Mouse (Mus musculus): ENCODE measurements at regions not wholly inside any gene's neighbourhood (a gene's known extent, or its start where the extent isn't known, plus 50 kb on each side); places are given as distances from the start of the nearest gene placed in this dataset.

GRCm38 (mm10) chr2:115499904-115500303 lies 81.6 kb upstream of the BC052040 start:
- no peak for TF ChIP-seq POLR2A (IDR thresholded peaks at IDR 0.05; ENCODE audit: control insufficient read depth, extremely low read depth, insufficient read depth, low read length, poor library complexity)
- no peak for TF ChIP-seq CTCF (IDR thresholded peaks at IDR 0.05; ENCODE audit: borderline replicate concordance, control insufficient read depth, extremely low read depth, insufficient read depth, low read length, poor library complexity)

Measured in thymus, adult 2 months (tissue).